8 mouse cellular contexts compared by ENCODE assay signal in genomic region chr12:5410391-5411115, GRCm38 (mm10). TPM values are rescaled to one million over a fixed set of nuclear protein-coding genes. Genes with fewer than 3 reads are reported as not detected.
DNase-seq lines count a peak whose midpoint lies in the region; ATAC-seq and TF ChIP-seq lines count a peak whose summit lies in the region.

No protein-coding gene starts in this region.

- H3K9me3 ChIP-seq in embryonic facial prominence, embryonic 11.5 days (replicated peaks; ENCODE audit: control insufficient read depth, low read length): no peaks in the 10 kb centered on the region
- no peaks in the 10 kb centered on the region for H3K9me3 ChIP-seq in intestine, embryonic 16.5 days (ENCODE audit: control insufficient read depth, low read length)

- peak; percentile 53 for TF ChIP-seq CTCF in bone marrow, adult 2 months (IDR thresholded peaks at IDR 0.05; ENCODE audit: control insufficient read depth, insufficient read depth, low read length)
- TF ChIP-seq CTCF in small intestine, adult 2 months (IDR thresholded peaks at IDR 0.05; ENCODE audit: extremely low read depth, insufficient read length, insufficient replicate concordance, low read depth, low read length): peak; percentile 75; the same call in 1 of the 2 replicates

- peak; percentile 80 for ATAC-seq in embryonic facial prominence, embryonic 11.5 days (replicated peaks; ENCODE audit: insufficient number of reproducible peaks, low FRiP score, low TSS enrichment, low read depth)
- peak; percentile 58 for ATAC-seq in granulocyte monocyte progenitor cell, adult 5-6 weeks (replicated peaks; ENCODE audit: poor library complexity, severe bottlenecking)
- ATAC-seq in intestine, embryonic 16.5 days: peak; percentile 90

- H3K4me1 ChIP-seq in bone marrow, adult 2 months (ENCODE audit: control insufficient read depth, insufficient read depth, low read length): no peaks in the 10 kb centered on the region
- H3K4me1 ChIP-seq in embryonic facial prominence, embryonic 11.5 days (ENCODE audit: control insufficient read depth, insufficient read depth, low read length): no peaks in the 10 kb centered on the region; the same call in 1 of the 2 replicates
- H3K4me1 ChIP-seq in intestine, embryonic 16.5 days (ENCODE audit: control insufficient read depth, insufficient read depth, low read length): peaks cover 9% of the 10 kb centered on the region; the same call in 1 of the 2 replicates
- H3K4me1 ChIP-seq in small intestine, adult 2 months (ENCODE audit: control insufficient read depth, insufficient read depth, insufficient read length, low read length): no peaks in the 10 kb centered on the region

- WGBS in bone marrow, adult 2 months: 10% methylated on average over 16 of the region's 16 CpGs
- whole genome bisulfite sequencing in embryonic facial prominence, embryonic 11.5 days: 5% methylated on average over 16 of the region's 16 CpGs
- WGBS in intestine, embryonic 16.5 days: 4% methylated on average over 16 of the region's 16 CpGs
- WGBS in small intestine, adult 2 months: 11% methylated on average over 16 of the region's 16 CpGs

- H3K27me3 ChIP-seq in embryonic facial prominence, embryonic 11.5 days (ENCODE audit: control insufficient read depth, insufficient read depth, low read length): no peaks in the 10 kb centered on the region
- no peaks in the 10 kb centered on the region for H3K27me3 ChIP-seq in intestine, embryonic 16.5 days (replicated peaks; ENCODE audit: control insufficient read depth, insufficient read depth, low read length)
- no peaks in the 10 kb centered on the region for H3K27me3 ChIP-seq in small intestine, adult 2 months (ENCODE audit: control insufficient read depth, insufficient read depth, low read length)

- peak; percentile 97 for DNase-seq in embryonic facial prominence, embryonic 11.5 days (ENCODE audit: low spot score)
- peak; percentile 90 to 93 for DNase-seq in left cerebral cortex, postnatal 10 days (ENCODE audit: extremely low spot score in 1 of 2, low spot score in 2 of 2)
- peak; percentile 93 for DNase-seq in mesoderm, embryonic 11.5 days (ENCODE audit: low read depth, low spot score)
- no peak for DNase-seq in T-cell, adult 2 months (ENCODE audit: low spot score)

- H3K4me3 ChIP-seq in bone marrow, adult 2 months (replicated peaks; ENCODE audit: control insufficient read depth, low read depth, low read length): no peak overlapping the region
- H3K4me3 ChIP-seq in embryonic facial prominence, embryonic 11.5 days (ENCODE audit: low read depth, low read length): no peak overlapping the region
- H3K4me3 ChIP-seq in intestine, embryonic 16.5 days (ENCODE audit: low read length): no peak overlapping the region
- H3K4me3 ChIP-seq in small intestine, adult 2 months (ENCODE audit: low read depth, low read length): no peak overlapping the region

- H3K27ac ChIP-seq in bone marrow, adult 2 months (ENCODE audit: control insufficient read depth, insufficient read depth, low read depth, low read length, poor library complexity): no peak overlapping the region
- H3K27ac ChIP-seq in embryonic facial prominence, embryonic 11.5 days (replicated peaks; ENCODE audit: low read depth, low read length): no peak overlapping the region
- no peak overlapping the region for H3K27ac ChIP-seq in intestine, embryonic 16.5 days (ENCODE audit: low read length)
- H3K27ac ChIP-seq in small intestine, adult 2 months (ENCODE audit: insufficient read depth, low read depth, low read length): no peak overlapping the region

- no peak overlapping the region for H3K9ac ChIP-seq in embryonic facial prominence, embryonic 11.5 days (replicated peaks; ENCODE audit: low read length)
- no peak overlapping the region for H3K9ac ChIP-seq in intestine, embryonic 16.5 days (ENCODE audit: low read depth, low read length)

- intact Hi-C loops in left cerebral cortex, postnatal 10 days (cut with DNase I): loop anchor here (5.0 kb wide), 1 partner anchor 717 kb away; no protein-coding TSS in a partner anchor

- no peak overlapping the region for H3K4me2 ChIP-seq in embryonic facial prominence, embryonic 11.5 days (ENCODE audit: low read depth, low read length)
- peak overlapping the region; percentile 47 for H3K4me2 ChIP-seq in intestine, embryonic 16.5 days (ENCODE audit: low read depth, low read length)

- no peak for TF ChIP-seq POLR2A in bone marrow, adult 2 months (IDR thresholded peaks at IDR 0.05; ENCODE audit: borderline replicate concordance, control insufficient read depth, low read depth, low read length)
- no peak for TF ChIP-seq POLR2A in small intestine, adult 2 months (IDR thresholded peaks at IDR 0.05; ENCODE audit: low read depth, low read length)

- no peaks in the 10 kb centered on the region for H3K36me3 ChIP-seq in embryonic facial prominence, embryonic 11.5 days (replicated peaks; ENCODE audit: control insufficient read depth, insufficient read depth, low read depth, low read length)
- no peaks in the 10 kb centered on the region for H3K36me3 ChIP-seq in intestine, embryonic 16.5 days (ENCODE audit: control insufficient read depth, insufficient read depth, low read length)
- no peaks in the 10 kb centered on the region for H3K36me3 ChIP-seq in small intestine, adult 2 months (ENCODE audit: control insufficient read depth, insufficient read depth, low read length)

RNA-seq across cellular contexts. Expression of gene Klhl29, which starts 35.1 kb away (rescaled TPM):
- 0.22 and 0.27 TPM in 2 replicates for polyA plus RNA-seq in bone marrow, adult 2 months (2011; ENCODE audit: insufficient read depth, insufficient read length, low replicate concordance, missing spikeins)
- 1.9 and 2.1 TPM in 2 replicates for polyA plus RNA-seq in embryonic facial prominence, embryonic 11.5 days (2014; fragmentation: Nextera tagmentation; extraction: Ambion mirVana)
- not detected in 2 replicates for total RNA-seq in granulocyte monocyte progenitor cell, adult 5-6 weeks (2014; fragmentation: Nextera tagmentation)
- total RNA-seq in granulocyte monocyte progenitor cell, adult 5-6 weeks (2017): not detected in 2 replicates
- 0.37 and 0.51 TPM in 2 replicates for polyA plus RNA-seq in intestine, embryonic 16.5 days (2015; fragmentation: Nextera tagmentation; extraction: Ambion mirVana)
- 10 to 100 TPM; 33.4 to 34.6 TPM for total RNA-seq in left cerebral cortex, postnatal 10 days (2021)
- 1.9 and 3.0 TPM in 2 replicates for polyA plus RNA-seq in small intestine, adult 2 months (2012; rRNA removed)
